Mouse (Mus musculus) thymus, postnatal 14 days (tissue): ENCODE measurements around the gene Gm27179.
"Not testable (repeated sequence)": the region's sequence is repeated elsewhere in the genome, so short reads cannot be mapped to it uniquely, and the experiment has no call there.

ENCODE experiments used
- DNase-seq: peaks from one replicate; pipeline ENCODE4 v3.0.0; 2021

The Gm27179 gene

GRCm38 (mm10) chr14:69473322-69473721 is 39.0 kb downstream of the Gm27179 start:
- DNase-seq, result not testable (repeated sequence)

GRCm38 (mm10) chr14:69470122-69470708 is 42.1 kb downstream of the Gm27179 start:
- DNase-seq, result not testable (repeated sequence)

- DNase-seq, result not testable (repeated sequence)
Measured at GRCm38 (mm10) chr14:69467612-69468366, 44.6 kb downstream of the Gm27179 start.

- not testable (repeated sequence) for DNase-seq
Measured at GRCm38 (mm10) chr14:69464465-69464864, 47.9 kb downstream of the Gm27179 start.
